Mouse (Mus musculus) bone marrow macrophage, adult 2 months (primary cell): Measurements from ENCODE around the gene Prss8.
"Not testable (repeated sequence)": the region's sequence is repeated elsewhere in the genome, so short reads cannot be mapped to it uniquely, and the experiment has no call there.

Experiments
- CTCF ChIP-seq: IDR thresholded peaks from 2 replicates; pipeline ENCODE4 v1.5.1; 2012; ENCODE audit warnings: low read depth, mild to moderate bottlenecking, low read length, moderate library complexity
- POLR2A ChIP-seq: IDR thresholded peaks from 2 replicates; pipeline ENCODE4 v1.6.1; 2012; ENCODE audit warnings: mild to moderate bottlenecking, low read depth, low read length, borderline replicate concordance

DNA sequence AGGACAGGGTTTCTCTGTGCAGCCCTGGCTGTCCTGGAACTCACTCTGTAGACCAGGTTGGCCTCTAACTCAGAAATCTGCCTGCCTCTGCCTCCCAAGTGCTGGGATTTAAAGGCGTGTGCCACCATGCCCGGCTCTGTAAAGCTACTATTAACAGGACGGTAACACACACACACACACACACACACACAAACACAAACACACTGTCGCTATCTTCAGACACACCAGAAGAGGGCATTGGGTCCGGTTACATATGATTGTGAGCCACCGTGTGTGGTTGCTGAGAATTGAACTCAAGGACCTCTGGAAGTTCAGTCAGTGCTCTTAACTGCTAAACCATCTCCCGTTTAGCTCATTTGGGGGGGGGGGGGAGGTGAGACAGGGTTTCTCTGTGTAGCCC lies 34.0 kb downstream of the Prss8 start:
- not testable (repeated sequence) for TF ChIP-seq CTCF, POLR2A
